Mouse (Mus musculus): ENCODE data around the gene Pea15a. TPM values are rescaled to one million over a fixed set of nuclear protein-coding genes. Genes with fewer than 3 reads are reported as not detected.

The Pea15a gene
- polyA plus RNA-seq, 1 experiment from 2014 or later, result 283 TPM

- peaks cover 17% of the 10 kb centered on the region for H3K36me3 ChIP-seq (ENCODE audit: control insufficient read depth, insufficient read depth, low read length)
- WGBS, result 91% methylated on average over 7 of the region's 7 CpGs
Measured at GRCm38 (mm10) chr1:172177791-172178190, 28.8 kb downstream of the Pea15a start.

GRCm38 (mm10) chr1:172173181-172173580, 33.4 kb downstream of the Pea15a start:
- WGBS, result 93% methylated on average over 5 of the region's 5 CpGs
- DNase-seq (ENCODE audit: low spot score), result no peak
- peaks cover 18% of the 10 kb centered on the region for H3K36me3 ChIP-seq (ENCODE audit: control insufficient read depth, insufficient read depth, low read length)

More at GRCm38 (mm10) chr1:172177791-172178190, 28.8 kb downstream of the Pea15a start:
- H3K4me1 ChIP-seq (replicated peaks; ENCODE audit: control insufficient read depth, insufficient read depth, low read length), result no peaks in the 10 kb centered on the region
- no peak overlapping the region for H3K4me3 ChIP-seq (ENCODE audit: low read depth, low read length)
- no peaks in the 10 kb centered on the region for H3K27me3 ChIP-seq (ENCODE audit: control insufficient read depth, insufficient read depth, low read length)
- no peak for DNase-seq (ENCODE audit: low spot score)
- H3K27ac ChIP-seq (ENCODE audit: low read depth, low read length), result no peak overlapping the region
- H3K4me2 ChIP-seq (replicated peaks; ENCODE audit: low read depth, low read length), result no peak overlapping the region
- no peak overlapping the region for H3K9ac ChIP-seq (ENCODE audit: low read depth, low read length)
- H3K9me3 ChIP-seq (ENCODE audit: control insufficient read depth, low read length), result no peaks in the 10 kb centered on the region
- ATAC-seq (ENCODE audit: low FRiP score), result no peak

GRCm38 (mm10) chr1:172172381-172172780, 34.2 kb downstream of the Pea15a start:
- 91% methylated on average over 21 of the region's 21 CpGs for WGBS
- no peak overlapping the region for H3K27ac ChIP-seq (ENCODE audit: low read depth, low read length)
- DNase-seq (ENCODE audit: low spot score) (no peak), ATAC-seq (ENCODE audit: low FRiP score) (no peak)
- no peaks in the 10 kb centered on the region for H3K4me1 ChIP-seq (replicated peaks; ENCODE audit: control insufficient read depth, insufficient read depth, low read length)
- H3K27me3 ChIP-seq (ENCODE audit: control insufficient read depth, insufficient read depth, low read length), result no peaks in the 10 kb centered on the region
- H3K4me2 ChIP-seq (replicated peaks; ENCODE audit: low read depth, low read length), result no peak overlapping the region
- H3K9ac ChIP-seq (ENCODE audit: low read depth, low read length), result no peak overlapping the region
- H3K36me3 ChIP-seq (ENCODE audit: control insufficient read depth, insufficient read depth, low read length), result peaks cover 15% of the 10 kb centered on the region
- H3K4me3 ChIP-seq (ENCODE audit: low read depth, low read length), result no peak overlapping the region
- no peaks in the 10 kb centered on the region for H3K9me3 ChIP-seq (ENCODE audit: control insufficient read depth, low read length)

More at GRCm38 (mm10) chr1:172173181-172173580, 33.4 kb downstream of the Pea15a start:
- no peak overlapping the region for H3K9ac ChIP-seq (ENCODE audit: low read depth, low read length)
- no peak overlapping the region for H3K4me3 ChIP-seq (ENCODE audit: low read depth, low read length)
- no peak for ATAC-seq (ENCODE audit: low FRiP score)
- no peak overlapping the region for H3K4me2 ChIP-seq (replicated peaks; ENCODE audit: low read depth, low read length)
- no peaks in the 10 kb centered on the region for H3K4me1 ChIP-seq (replicated peaks; ENCODE audit: control insufficient read depth, insufficient read depth, low read length)
- no peak overlapping the region for H3K27ac ChIP-seq (ENCODE audit: low read depth, low read length)
- H3K27me3 ChIP-seq (ENCODE audit: control insufficient read depth, insufficient read depth, low read length), result no peaks in the 10 kb centered on the region
- H3K9me3 ChIP-seq (ENCODE audit: control insufficient read depth, low read length), result no peaks in the 10 kb centered on the region

DNA sequence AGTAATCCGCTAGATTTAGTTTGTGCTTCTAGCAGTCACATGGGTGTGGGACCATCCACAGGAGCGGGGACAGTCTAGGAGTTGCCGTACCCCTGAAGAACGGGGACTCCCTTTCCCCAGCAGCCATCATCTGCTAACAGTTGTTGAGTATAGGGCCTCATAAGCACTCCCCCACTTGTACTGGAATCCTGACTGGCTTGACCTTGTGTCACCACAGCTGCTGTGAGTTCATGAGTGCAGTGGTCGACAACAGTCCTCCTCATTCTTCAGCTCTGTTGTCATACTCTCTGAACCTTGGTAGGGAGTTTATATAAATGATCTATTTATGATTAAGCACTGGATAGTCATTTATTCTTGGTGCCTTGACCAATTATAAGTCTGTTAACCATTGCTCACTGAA, 36.8 kb downstream of the Pea15a start:
- no peak for ATAC-seq (ENCODE audit: low FRiP score)
- H3K36me3 ChIP-seq (ENCODE audit: control insufficient read depth, insufficient read depth, low read length), result peaks cover 15% of the 10 kb centered on the region

GRCm38 (mm10) chr1:172167911-172168310, 38.7 kb downstream of the Pea15a start:
- no peak for DNase-seq (ENCODE audit: low spot score)
- Histone ChIP-seq H3K4me1 (replicated peaks; ENCODE audit: control insufficient read depth, insufficient read depth, low read length) (no peaks in the 10 kb centered on the region), H3K27me3 (ENCODE audit: control insufficient read depth, insufficient read depth, low read length) (no peaks in the 10 kb centered on the region), H3K36me3 (ENCODE audit: control insufficient read depth, insufficient read depth, low read length) (peaks cover 3% of the 10 kb centered on the region), H3K27ac (ENCODE audit: low read depth, low read length) (no peak overlapping the region), H3K9ac (ENCODE audit: low read depth, low read length) (no peak overlapping the region), H3K4me2 (replicated peaks; ENCODE audit: low read depth, low read length) (no peak overlapping the region), H3K4me3 (ENCODE audit: low read depth, low read length) (no peak overlapping the region), H3K9me3 (ENCODE audit: control insufficient read depth, low read length) (no peaks in the 10 kb centered on the region)
- 81% methylated on average over 5 of the region's 5 CpGs for WGBS
- ATAC-seq (ENCODE audit: low FRiP score), result no peak

More for the DNA sequence above, 36.8 kb downstream of the Pea15a start:
- Histone ChIP-seq H3K9me3 (ENCODE audit: control insufficient read depth, low read length) (no peaks in the 10 kb centered on the region), H3K27me3 (ENCODE audit: control insufficient read depth, insufficient read depth, low read length) (no peaks in the 10 kb centered on the region), H3K4me3 (ENCODE audit: low read depth, low read length) (no peak overlapping the region), H3K4me1 (replicated peaks; ENCODE audit: control insufficient read depth, insufficient read depth, low read length) (no peaks in the 10 kb centered on the region), H3K27ac (ENCODE audit: low read depth, low read length) (no peak overlapping the region), H3K9ac (ENCODE audit: low read depth, low read length) (no peak overlapping the region), H3K4me2 (replicated peaks; ENCODE audit: low read depth, low read length) (no peak overlapping the region)
- no peak for DNase-seq (ENCODE audit: low spot score)
- 94% methylated on average over 5 of the region's 5 CpGs for WGBS

DNA sequence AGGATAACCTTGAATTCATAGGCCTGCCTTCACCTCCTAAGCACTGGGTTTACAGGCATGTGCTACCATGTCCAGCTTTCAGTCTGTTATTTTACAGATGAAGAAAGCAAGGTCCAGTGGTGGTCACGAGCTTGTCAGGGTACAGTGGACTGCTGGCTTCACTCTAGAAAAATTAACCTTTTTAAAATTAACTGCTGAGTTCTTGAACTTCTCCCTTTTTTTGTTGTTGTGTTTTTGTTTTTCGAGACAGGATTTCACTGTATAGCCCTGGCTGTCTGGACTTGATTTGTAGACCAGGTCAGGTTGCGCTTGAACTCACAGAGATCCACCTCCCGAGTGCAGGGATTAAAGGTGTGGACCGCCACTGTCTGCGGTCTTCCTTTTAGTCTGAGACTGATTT, 43.6 kb downstream of the Pea15a start:
- ATAC-seq (ENCODE audit: low FRiP score), result no peak
- Histone ChIP-seq H3K36me3 (ENCODE audit: control insufficient read depth, insufficient read depth, low read length) (no peaks in the 10 kb centered on the region; the same call in 1 of the 2 replicates), H3K4me3 (ENCODE audit: low read depth, low read length) (no peak overlapping the region), H3K27ac (ENCODE audit: low read depth, low read length) (no peak overlapping the region), H3K27me3 (ENCODE audit: control insufficient read depth, insufficient read depth, low read length) (no peaks in the 10 kb centered on the region), H3K9ac (ENCODE audit: low read depth, low read length) (no peak overlapping the region), H3K4me2 (replicated peaks; ENCODE audit: low read depth, low read length) (no peak overlapping the region), H3K4me1 (replicated peaks; ENCODE audit: control insufficient read depth, insufficient read depth, low read length) (no peaks in the 10 kb centered on the region), H3K9me3 (ENCODE audit: control insufficient read depth, low read length) (no peaks in the 10 kb centered on the region)
- WGBS, result 92% methylated on average over 6 of the region's 6 CpGs
- no peak for DNase-seq (ENCODE audit: low spot score)

DNA sequence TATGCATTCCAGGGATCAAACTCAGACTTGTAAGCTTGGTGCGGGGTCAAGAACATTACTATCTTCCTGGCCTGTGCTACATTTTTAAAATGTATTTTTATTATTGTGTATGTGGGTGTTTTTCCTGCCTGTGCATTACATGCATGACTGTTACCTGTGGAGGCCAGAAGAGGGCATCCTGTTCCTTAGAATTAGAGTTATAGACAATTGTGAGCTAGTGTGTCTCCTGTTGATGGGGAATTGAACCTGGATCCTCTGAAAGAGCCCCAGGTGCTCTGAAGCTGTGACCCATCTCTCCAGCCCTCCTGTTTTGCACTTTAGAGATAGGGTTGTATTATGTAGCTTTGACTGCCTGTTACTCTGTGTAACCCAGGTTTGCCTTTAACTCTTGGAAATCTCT, 44.6 kb downstream of the Pea15a start:
- Histone ChIP-seq H3K9ac (ENCODE audit: low read depth, low read length) (no peak overlapping the region), H3K4me3 (ENCODE audit: low read depth, low read length) (no peak overlapping the region), H3K27ac (ENCODE audit: low read depth, low read length) (no peak overlapping the region), H3K4me2 (replicated peaks; ENCODE audit: low read depth, low read length) (no peak overlapping the region), H3K36me3 (ENCODE audit: control insufficient read depth, insufficient read depth, low read length) (no peaks in the 10 kb centered on the region), H3K27me3 (ENCODE audit: control insufficient read depth, insufficient read depth, low read length) (no peaks in the 10 kb centered on the region), H3K4me1 (replicated peaks; ENCODE audit: control insufficient read depth, insufficient read depth, low read length) (no peaks in the 10 kb centered on the region), H3K9me3 (ENCODE audit: control insufficient read depth, low read length) (no peaks in the 10 kb centered on the region)
- ATAC-seq (ENCODE audit: low FRiP score) (no peak), DNase-seq (ENCODE audit: low spot score) (peak; percentile 45)
- 95% methylated on average over 1 of the region's 1 CpGs for WGBS

- Histone ChIP-seq H3K9me3 (ENCODE audit: control insufficient read depth, low read length) (no peaks in the 10 kb centered on the region), H3K36me3 (ENCODE audit: control insufficient read depth, insufficient read depth, low read length) (no peaks in the 10 kb centered on the region), H3K27ac (ENCODE audit: low read depth, low read length) (no peak overlapping the region), H3K4me3 (ENCODE audit: low read depth, low read length) (no peak overlapping the region), H3K4me2 (replicated peaks; ENCODE audit: low read depth, low read length) (no peak overlapping the region), H3K4me1 (replicated peaks; ENCODE audit: control insufficient read depth, insufficient read depth, low read length) (no peaks in the 10 kb centered on the region), H3K27me3 (ENCODE audit: control insufficient read depth, insufficient read depth, low read length) (no peaks in the 10 kb centered on the region), H3K9ac (ENCODE audit: low read depth, low read length) (no peak overlapping the region)
- no peak for ATAC-seq (ENCODE audit: low FRiP score)
- no peak for DNase-seq (ENCODE audit: low spot score)
Measured at GRCm38 (mm10) chr1:172160508-172160907, 46.1 kb downstream of the Pea15a start.

DNA sequence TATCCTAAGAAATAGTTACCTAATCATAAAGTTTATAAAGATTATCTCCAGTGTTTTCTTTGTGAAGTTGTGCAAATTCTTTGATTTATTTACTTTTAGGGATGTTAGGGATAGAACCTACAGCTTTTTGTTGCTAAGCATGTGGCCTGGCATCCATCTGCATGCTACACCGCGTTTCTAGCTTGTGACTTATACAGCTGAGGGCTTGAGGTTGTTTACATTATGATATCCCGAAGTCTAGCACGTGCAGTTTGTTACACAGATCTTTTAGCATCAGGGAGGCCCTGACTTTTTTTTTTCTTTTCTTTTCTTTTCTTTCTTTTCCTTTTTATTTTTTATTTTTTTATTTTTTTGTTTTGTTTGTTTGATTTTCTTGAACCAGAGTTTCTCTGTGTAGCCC, 46.6 kb downstream of the Pea15a start:
- WGBS, result 85% methylated on average over 4 of the region's 4 CpGs
- ATAC-seq (ENCODE audit: low FRiP score), result no peak
- no peak overlapping the region for H3K4me3 ChIP-seq (ENCODE audit: low read depth, low read length)
- H3K27ac ChIP-seq (ENCODE audit: low read depth, low read length), result no peak overlapping the region
- H3K36me3 ChIP-seq (ENCODE audit: control insufficient read depth, insufficient read depth, low read length), result no peaks in the 10 kb centered on the region
- no peaks in the 10 kb centered on the region for H3K9me3 ChIP-seq (ENCODE audit: control insufficient read depth, low read length)
- DNase-seq (ENCODE audit: low spot score), result no peak
- no peaks in the 10 kb centered on the region for H3K27me3 ChIP-seq (ENCODE audit: control insufficient read depth, insufficient read depth, low read length)
- H3K9ac ChIP-seq (ENCODE audit: low read depth, low read length), result no peak overlapping the region
- no peak overlapping the region for H3K4me2 ChIP-seq (replicated peaks; ENCODE audit: low read depth, low read length)
- no peaks in the 10 kb centered on the region for H3K4me1 ChIP-seq (replicated peaks; ENCODE audit: control insufficient read depth, insufficient read depth, low read length)
